Mouse (Mus musculus): ENCODE measurements around the gene Eml6. TPM values are rescaled to one million over a fixed set of nuclear protein-coding genes. Genes with fewer than 3 reads are reported as not detected.
A peak's percentile ranks its signal among the peaks of the same experiment; 100 is the strongest.

Eml6 gene
- total RNA-seq, 1 experiment from 2014 or later: 14.8 TPM

GRCm38 (mm10) chr11:29718541-29718940 lies 307.3 kb downstream of the Eml6 start:
- ATAC-seq (replicated peaks; ENCODE audit: insufficient number of reproducible peaks, low FRiP score, low TSS enrichment, poor library complexity, severe bottlenecking): no peak

GRCm38 (mm10) chr11:29715499-29715898 lies 310.3 kb downstream of the Eml6 start:
- ATAC-seq (replicated peaks; ENCODE audit: insufficient number of reproducible peaks, low FRiP score, low TSS enrichment, poor library complexity, severe bottlenecking): no peak

GRCm38 (mm10) chr11:29714789-29715188 lies 311.0 kb downstream of the Eml6 start:
- ATAC-seq (replicated peaks; ENCODE audit: insufficient number of reproducible peaks, low FRiP score, low TSS enrichment, poor library complexity, severe bottlenecking): no peak

GRCm38 (mm10) chr11:29714114-29714513 lies 311.7 kb downstream of the Eml6 start:
- no peak for ATAC-seq (replicated peaks; ENCODE audit: insufficient number of reproducible peaks, low FRiP score, low TSS enrichment, poor library complexity, severe bottlenecking)

GRCm38 (mm10) chr11:29709512-29709911 lies 316.3 kb downstream of the Eml6 start:
- no peak for ATAC-seq (replicated peaks; ENCODE audit: insufficient number of reproducible peaks, low FRiP score, low TSS enrichment, poor library complexity, severe bottlenecking)

- no peak for ATAC-seq (replicated peaks; ENCODE audit: insufficient number of reproducible peaks, low FRiP score, low TSS enrichment, poor library complexity, severe bottlenecking)
Measured at GRCm38 (mm10) chr11:29706845-29707244, 319.0 kb downstream of the Eml6 start.

- ATAC-seq (replicated peaks; ENCODE audit: insufficient number of reproducible peaks, low FRiP score, low TSS enrichment, poor library complexity, severe bottlenecking): peak; percentile 61
Measured at GRCm38 (mm10) chr11:29705263-29705662, 320.6 kb downstream of the Eml6 start.

- ATAC-seq (replicated peaks; ENCODE audit: insufficient number of reproducible peaks, low FRiP score, low TSS enrichment, poor library complexity, severe bottlenecking): no peak
Measured at GRCm38 (mm10) chr11:29702721-29703120, 323.1 kb downstream of the Eml6 start.

GRCm38 (mm10) chr11:29694754-29695153 lies 331.1 kb downstream of the Eml6 start:
- ATAC-seq (replicated peaks; ENCODE audit: insufficient number of reproducible peaks, low FRiP score, low TSS enrichment, poor library complexity, severe bottlenecking): no peak

- peak; percentile 64 for ATAC-seq (replicated peaks; ENCODE audit: insufficient number of reproducible peaks, low FRiP score, low TSS enrichment, poor library complexity, severe bottlenecking)
Measured at GRCm38 (mm10) chr11:29693576-29694410, 332.0 kb downstream of the Eml6 start.

Other genes starting within 250 kb of the Eml6 start
- gene 4931440F15Rik, start 200.4 kb downstream of the Eml6 start, total RNA-seq (2017): 0.48 to 0.97 TPM (median 0.96 TPM) in 3 replicates
- gene Sptbn1, start 242.1 kb upstream of the Eml6 start, total RNA-seq (2017): 99.6 to 222 TPM (median 123 TPM) in 3 replicates

All from monocyte, adult 5-6 weeks (primary cell).